Mouse (Mus musculus): ENCODE results near the gene Ift80.

The Ift80 gene

DNA sequence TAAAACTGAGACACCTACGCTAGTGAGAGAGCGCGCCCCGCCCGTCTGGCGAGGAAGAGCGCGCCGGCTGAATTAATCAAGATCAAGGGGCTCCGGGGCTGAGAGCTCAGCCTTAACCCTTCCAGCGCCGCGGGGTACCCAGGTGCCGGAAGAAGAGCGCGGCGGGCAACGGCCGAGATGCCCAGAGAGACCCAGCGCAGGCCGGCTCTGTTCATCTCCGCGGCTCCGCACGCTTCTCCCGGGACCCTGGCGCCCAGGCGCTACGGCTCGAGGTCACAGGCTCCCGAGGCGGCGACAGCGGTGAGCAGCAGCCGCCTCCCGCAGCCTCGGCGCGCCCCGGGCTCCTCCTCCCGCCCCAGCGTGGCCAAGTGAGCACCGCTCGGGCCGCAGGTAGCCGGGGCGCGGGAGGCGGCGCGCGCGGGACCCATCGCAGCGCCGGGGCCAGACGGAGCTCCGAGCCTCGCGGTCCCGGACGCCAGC, 135.1 kb downstream of the Ift80 start, which contains the start of gene 1110032F04Rik:
Gene 1110032F04Rik (plus strand): TSS at position 376 of the 480 bp plus-strand sequence.
- in situ Hi-C loops (cut with MboI; ENCODE audit: low pct_unique_long_range_greater_than_20kb in 1 of 2, low sequenced_read_pairs in 2 of 2, unreplicated experiment in 1 of 2): no loop called here

DNA sequence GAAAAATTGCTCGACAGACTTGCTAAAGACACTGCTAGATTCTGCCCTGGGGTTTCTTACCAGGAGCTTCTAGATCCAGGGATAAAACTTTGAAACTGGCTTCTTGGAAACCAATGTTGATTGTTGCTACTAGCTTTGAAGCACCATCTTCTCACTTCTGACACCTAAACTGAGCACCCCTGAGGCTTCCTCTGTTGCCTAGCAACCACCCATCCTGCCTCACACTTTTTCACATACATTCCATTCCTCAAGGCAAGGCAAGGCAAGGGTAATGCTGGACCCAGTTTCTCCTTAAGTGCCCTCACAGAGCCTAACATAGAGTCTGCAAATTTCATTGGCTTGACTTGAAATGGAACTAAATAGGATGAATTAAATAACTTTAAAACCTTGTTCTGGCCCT, 152.0 kb downstream of the Ift80 start:
- in situ Hi-C loops (cut with MboI; ENCODE audit: low pct_unique_long_range_greater_than_20kb in 1 of 2, low sequenced_read_pairs in 2 of 2, unreplicated experiment in 1 of 2): no loop called here

DNA sequence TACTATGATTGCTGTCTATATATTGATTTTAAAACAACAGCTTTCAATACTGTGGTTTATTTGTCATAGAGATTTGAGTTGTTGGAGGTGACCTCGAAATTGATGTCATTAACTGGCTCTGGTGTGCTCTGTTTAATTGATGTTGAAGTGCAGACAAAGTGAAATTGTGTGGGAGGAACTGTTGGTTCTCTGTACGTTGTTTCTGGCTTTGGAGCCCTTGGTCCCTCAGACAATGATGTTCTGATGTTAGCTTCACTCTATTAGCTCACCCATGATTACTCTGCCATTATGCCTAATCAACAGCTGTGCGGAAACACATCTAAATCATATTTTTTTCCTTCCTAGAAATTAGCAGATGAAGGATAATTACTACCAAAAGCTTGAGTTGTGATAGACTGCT, 156.0 kb downstream of the Ift80 start:
- in situ Hi-C loops (cut with MboI; ENCODE audit: low pct_unique_long_range_greater_than_20kb in 1 of 2, low sequenced_read_pairs in 2 of 2, unreplicated experiment in 1 of 2): no loop called here

DNA sequence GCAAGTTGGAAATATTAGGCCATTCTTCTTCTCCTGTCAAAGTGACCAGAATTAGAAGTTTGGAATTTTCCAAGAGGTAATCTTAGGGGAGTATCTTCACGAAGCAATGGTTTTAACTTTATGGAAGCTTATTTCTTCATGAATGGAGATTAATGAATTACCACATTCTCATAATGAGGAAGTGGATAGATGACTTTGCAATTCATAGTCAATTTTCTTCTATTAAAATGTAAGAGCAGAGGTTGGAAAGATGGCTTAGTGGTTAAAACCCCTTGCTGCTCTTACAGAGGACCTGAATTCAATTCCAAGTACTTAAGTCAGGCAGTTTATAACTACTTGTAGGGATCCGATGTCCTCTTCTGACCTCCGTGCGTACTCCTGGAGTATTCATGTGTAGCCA, 160.3 kb downstream of the Ift80 start:
- in situ Hi-C loops (cut with MboI; ENCODE audit: low pct_unique_long_range_greater_than_20kb in 1 of 2, low sequenced_read_pairs in 2 of 2, unreplicated experiment in 1 of 2): no loop called here
